Mouse (Mus musculus): Measurements from ENCODE around the gene Pou3f1.

- no peak for TF ChIP-seq CTCF (IDR thresholded peaks at IDR 0.05; ENCODE audit: low read depth, low read length)
- no peak for TF ChIP-seq POLR2A (IDR thresholded peaks at IDR 0.05; ENCODE audit: insufficient read depth, low read length)
Observed at GRCm38 (mm10) chr4:124709961-124710446, 53.4 kb downstream of the Pou3f1 start.
